Mouse (Mus musculus) heart, embryonic 15.5 days (tissue): ENCODE data around the gene Dync1li1. TPM values are rescaled to one million over a fixed set of nuclear protein-coding genes. Genes with fewer than 3 reads are reported as not detected.

ENCODE experiments used
- ATAC-seq: fragments of 200-750 bp; cut with Nextera tagmentation; replicated peaks from 2 replicates; pipeline ENCODE4 v1.8.0; 2017; ENCODE audit warnings: low read depth, moderate TSS enrichment; ENCODE audit not compliant: insufficient number of reproducible peaks, insufficient read depth, low FRiP score
- H3K27ac ChIP-seq: fragments of 300-500 bp; sonication (generic); 2 replicates; pipeline ENCODE4 v1.5.1; 2015; ENCODE audit warnings: mild to moderate bottlenecking, inconsistent platforms
- H3K27me3 ChIP-seq: fragments of 300-500 bp; sonication (generic); 2 replicates; pipeline ENCODE4 v1.6.1; 2015; ENCODE audit warnings: inconsistent platforms
- H3K36me3 ChIP-seq: fragments of 300-500 bp; sonication (generic); 2 replicates; pipeline ENCODE4 v1.6.1; 2015; ENCODE audit warnings: mild to moderate bottlenecking, inconsistent platforms
- H3K4me1 ChIP-seq: fragments of 300-500 bp; sonication (generic); replicated peaks from 2 replicates; pipeline ENCODE4 v1.6.1; 2015; ENCODE audit warnings: inconsistent platforms
- H3K4me2 ChIP-seq: fragments of 300-500 bp; sonication (generic); 2 replicates; pipeline ENCODE4 v1.6.1; 2015; ENCODE audit warnings: inconsistent platforms, mild to moderate bottlenecking, moderate library complexity
- H3K4me3 ChIP-seq: fragments of 300-500 bp; sonication (generic); 2 replicates; pipeline ENCODE4 v1.5.1; 2015; ENCODE audit warnings: mild to moderate bottlenecking, inconsistent platforms
- H3K9ac ChIP-seq: fragments of 300-500 bp; sonication (generic); 2 replicates; pipeline ENCODE4 v1.6.1; 2015; ENCODE audit warnings: mild to moderate bottlenecking, inconsistent platforms
- H3K9me3 ChIP-seq: fragments of 300-500 bp; sonication (generic); replicated peaks from 2 replicates; pipeline ENCODE4 v1.6.1; 2016; ENCODE audit warnings: inconsistent platforms
- WGBS: fragments of 180-500 bp; shearing (Covaris S2); methylation state at CpG from one replicate; pipeline ENCODE4 v1.1.7; 2015; ENCODE audit warnings: mixed read lengths; 5-methylcytosine and 5-hydroxymethylcytosine counted together
- polyA plus RNA-seq: library from polyadenylated mRNA; unstranded; fragments of >200 nt; fragmentation: Nextera tagmentation; extraction: Ambion mirVana; gene quantifications from 2 replicates; pipeline ENCODE4 v1.2.1, GENCODE M21; 2015

The Dync1li1 gene
- polyA plus RNA-seq, 1 experiment from 2014 or later: 72.3 TPM

DNA sequence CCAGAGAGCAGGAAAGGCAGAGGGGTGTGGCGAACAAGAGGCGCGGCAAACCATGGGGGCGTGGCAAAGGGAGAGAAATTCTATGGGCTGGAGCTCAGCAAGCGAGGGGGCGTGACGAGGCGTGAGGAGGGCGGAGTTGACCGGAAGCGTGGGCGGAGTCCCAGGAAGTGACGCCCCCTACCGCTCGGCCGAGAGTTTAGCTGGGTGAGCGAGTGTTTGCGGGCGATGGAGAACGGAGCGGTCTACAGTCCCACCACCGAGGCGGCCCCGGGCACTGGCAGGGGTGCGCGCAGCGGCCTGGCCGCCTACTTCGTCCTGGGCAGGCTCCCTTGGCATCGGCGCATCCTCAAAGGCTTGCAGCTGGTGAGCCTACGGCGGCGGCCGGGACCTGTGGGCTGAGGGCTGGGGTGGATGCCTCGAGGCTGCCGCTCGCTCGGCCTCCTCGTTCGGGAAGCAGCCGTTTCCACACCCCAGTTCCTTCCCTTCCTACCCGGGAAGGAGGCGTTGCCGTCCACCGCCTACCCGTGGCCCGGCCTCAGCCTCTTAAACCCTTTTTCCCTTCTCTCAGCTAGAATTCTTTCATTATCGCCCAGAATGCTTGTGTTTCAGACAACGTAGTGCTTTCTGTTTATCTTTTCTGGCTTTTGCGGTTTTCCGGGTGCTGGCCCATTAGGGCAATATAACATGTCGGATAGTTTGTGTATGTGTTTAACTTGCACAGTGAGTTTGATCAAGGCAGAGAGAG is 42.6 kb downstream of the Dync1li1 start, which contains the start of gene Cmtm6:
TSS of gene Cmtm6 (plus strand) at position 106 of the 745 bp plus-strand sequence.
- H3K9me3 ChIP-seq: no peaks in the 10 kb centered on the region
- peak within 1 kb of the TSS; percentile 95 for H3K27ac ChIP-seq
- H3K4me1 ChIP-seq: peaks cover 35% of the 10 kb centered on the region
- under 1% methylated on average over 53 of the region's 53 CpGs for WGBS
- peak; percentile 90 for ATAC-seq
- no peaks in the 10 kb centered on the region for H3K36me3 ChIP-seq
- H3K27me3 ChIP-seq: no peaks in the 10 kb centered on the region
- H3K9ac ChIP-seq: peak within 1 kb of the TSS; percentile 92
- peak within 1 kb of the TSS; percentile 91 for H3K4me3 ChIP-seq
- H3K4me2 ChIP-seq: peak within 1 kb of the TSS; percentile 64

DNA sequence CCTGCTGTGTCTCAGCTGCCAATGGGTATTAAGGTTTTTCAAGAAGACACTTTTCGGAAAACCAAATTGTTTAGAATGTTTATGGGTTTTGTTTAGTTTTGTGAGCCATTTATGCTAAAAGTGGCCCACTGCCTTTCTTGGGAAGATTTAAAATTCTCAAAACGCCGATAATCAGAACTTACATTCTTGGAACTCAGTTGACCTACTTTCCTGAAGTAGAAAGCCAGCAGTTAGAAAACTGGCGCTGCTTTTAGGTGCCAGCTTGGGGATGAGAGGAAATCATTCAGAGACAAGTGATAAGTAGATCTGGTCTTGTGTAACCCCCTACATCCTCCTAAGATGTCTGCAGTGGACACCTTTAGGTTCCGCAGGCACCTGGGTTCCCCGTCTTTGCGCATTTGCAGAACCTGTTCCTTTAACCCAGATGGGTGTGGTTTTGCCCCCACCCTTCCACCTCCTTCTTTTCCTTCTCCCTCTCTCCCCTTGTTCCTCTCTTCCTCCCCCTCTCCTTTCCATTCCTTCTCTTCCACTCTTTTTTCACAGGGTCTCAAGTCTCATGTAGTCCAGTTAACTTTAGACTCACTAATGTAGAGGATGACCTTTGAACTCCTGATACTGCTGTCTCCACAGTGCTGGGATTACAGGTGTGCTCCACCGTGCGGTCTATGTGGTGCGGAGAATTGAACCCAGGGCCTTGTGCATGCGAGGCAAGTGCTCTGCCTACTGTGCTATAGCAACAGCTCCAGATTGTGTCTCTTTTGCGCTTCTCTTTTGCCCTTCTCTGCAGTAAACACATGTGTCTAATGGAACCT is 43.5 kb downstream of the Dync1li1 start:
- Histone ChIP-seq H3K9ac (peak overlapping the region; percentile 92), H3K4me2 (peak overlapping the region; percentile 64), H3K36me3 (no peaks in the 10 kb centered on the region), H3K27me3 (no peaks in the 10 kb centered on the region), H3K4me3 (peak overlapping the region; percentile 91), H3K27ac (peak overlapping the region; percentile 95), H3K9me3 (no peaks in the 10 kb centered on the region), H3K4me1 (peaks cover 44% of the 10 kb centered on the region)
- no peak for ATAC-seq
- WGBS: 59% methylated on average over 12 of the region's 12 CpGs

DNA sequence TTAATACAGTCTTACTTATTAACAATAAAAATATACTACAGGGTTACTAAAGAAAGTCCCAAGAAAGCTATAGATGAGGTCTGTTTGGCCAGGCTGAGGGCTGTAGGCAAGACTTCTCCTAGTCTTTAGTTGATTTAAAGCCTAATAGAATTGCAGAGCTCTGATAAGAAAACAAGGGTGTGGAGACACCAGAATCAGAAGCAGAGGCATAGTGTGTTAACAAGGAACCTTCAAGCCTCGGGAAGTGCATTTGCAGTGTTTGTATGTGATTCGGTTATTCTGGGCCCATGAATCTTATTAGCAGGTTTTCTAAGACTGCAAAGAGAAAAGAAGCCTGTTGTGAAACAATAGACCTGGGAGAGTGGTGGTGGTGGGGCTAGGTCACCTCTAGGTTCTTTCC is 44.6 kb downstream of the Dync1li1 start:
- H3K27me3 ChIP-seq: no peaks in the 10 kb centered on the region
- H3K27ac ChIP-seq: peak overlapping the region; percentile 56
- H3K4me3 ChIP-seq: no peak overlapping the region
- no peak for ATAC-seq
- H3K9ac ChIP-seq: no peak overlapping the region
- H3K4me1 ChIP-seq: peaks cover 48% of the 10 kb centered on the region
- H3K4me2 ChIP-seq: peak overlapping the region; percentile 64; the same call in 1 of the 2 replicates
- H3K9me3 ChIP-seq: no peaks in the 10 kb centered on the region
- no peaks in the 10 kb centered on the region for H3K36me3 ChIP-seq
- 63% methylated on average over 2 of the region's 2 CpGs for WGBS

DNA sequence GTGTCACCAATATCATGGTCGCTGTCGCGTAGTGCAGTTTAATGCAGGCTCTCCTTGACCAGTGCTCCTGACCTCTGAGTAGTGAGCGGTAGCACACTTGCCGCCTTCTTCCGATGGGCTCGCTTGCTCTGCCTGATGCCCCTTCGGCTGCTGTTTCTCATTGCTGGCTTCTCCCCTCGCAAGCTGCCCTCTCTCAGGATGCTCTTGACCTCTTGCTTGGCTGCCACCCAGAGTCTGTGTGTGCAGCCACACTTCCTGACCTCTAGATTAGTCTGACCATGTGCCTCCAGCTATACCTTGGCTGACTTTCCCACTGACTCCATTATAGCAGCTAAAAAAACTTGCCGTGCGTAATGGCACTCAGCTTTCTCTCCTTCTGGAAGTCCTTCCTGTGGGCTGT is 47.9 kb downstream of the Dync1li1 start:
- peak overlapping the region; percentile 26; the same call in 1 of the 2 replicates for H3K9ac ChIP-seq
- no peak overlapping the region for H3K4me3 ChIP-seq
- H3K4me2 ChIP-seq: peak overlapping the region; percentile 49
- no peaks in the 10 kb centered on the region for H3K27me3 ChIP-seq
- H3K27ac ChIP-seq: peak overlapping the region; percentile 79
- ATAC-seq: peak; percentile 88
- peaks cover 48% of the 10 kb centered on the region for H3K4me1 ChIP-seq
- 23% methylated on average over 11 of the region's 11 CpGs for WGBS
- H3K9me3 ChIP-seq: no peaks in the 10 kb centered on the region
- H3K36me3 ChIP-seq: no peaks in the 10 kb centered on the region; the same call in 1 of the 2 replicates

DNA sequence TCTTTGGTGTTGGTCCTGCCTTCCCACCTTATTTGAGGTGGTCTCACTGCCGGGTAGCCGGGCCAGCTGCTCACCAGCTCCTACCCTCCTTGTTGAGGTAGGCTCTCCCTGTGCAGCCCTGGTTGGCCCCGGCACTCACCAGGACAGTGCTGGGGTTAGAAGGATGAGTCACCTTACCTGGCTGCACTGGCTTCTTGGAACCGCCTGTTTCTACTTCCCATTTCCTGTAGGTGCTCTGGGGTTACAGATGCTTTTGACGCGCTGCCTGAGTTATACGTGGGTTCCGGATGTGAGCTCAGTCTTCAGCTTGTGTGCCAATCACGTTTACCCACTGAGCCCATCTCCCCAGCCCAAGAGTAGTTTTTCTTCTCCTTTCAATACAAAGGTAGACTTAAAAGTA is 51.7 kb downstream of the Dync1li1 start:
- no peaks in the 10 kb centered on the region for H3K9me3 ChIP-seq
- peaks cover 5% of the 10 kb centered on the region for H3K36me3 ChIP-seq
- H3K4me2 ChIP-seq: no peak overlapping the region
- H3K4me3 ChIP-seq: no peak overlapping the region
- H3K4me1 ChIP-seq: peaks cover 23% of the 10 kb centered on the region
- ATAC-seq: no peak
- WGBS: 80% methylated on average over 9 of the region's 9 CpGs
- H3K27ac ChIP-seq: no peak overlapping the region
- H3K9ac ChIP-seq: no peak overlapping the region
- H3K27me3 ChIP-seq: no peaks in the 10 kb centered on the region

DNA sequence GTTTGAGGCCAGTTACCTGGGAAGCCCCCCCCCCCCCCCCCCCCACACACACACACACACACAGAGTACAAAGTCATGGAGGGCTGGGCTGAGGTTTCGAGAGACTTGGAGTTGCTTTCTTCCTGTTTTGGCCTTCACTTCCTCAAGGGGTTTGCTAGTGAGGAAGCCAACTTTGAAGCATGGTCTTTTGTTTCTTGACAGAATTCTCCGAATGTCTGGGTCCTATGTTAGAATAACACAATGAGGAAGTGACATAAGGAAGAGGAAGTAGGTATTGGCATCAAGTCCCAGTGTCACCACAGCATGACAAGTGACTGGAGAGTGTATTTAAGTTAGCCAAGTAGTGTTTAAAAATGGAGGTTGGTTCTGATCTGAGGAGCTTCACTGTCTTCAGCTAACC is 54.1 kb downstream of the Dync1li1 start:
- ATAC-seq: no peak
- WGBS: 75% methylated on average over 2 of the region's 2 CpGs

DNA sequence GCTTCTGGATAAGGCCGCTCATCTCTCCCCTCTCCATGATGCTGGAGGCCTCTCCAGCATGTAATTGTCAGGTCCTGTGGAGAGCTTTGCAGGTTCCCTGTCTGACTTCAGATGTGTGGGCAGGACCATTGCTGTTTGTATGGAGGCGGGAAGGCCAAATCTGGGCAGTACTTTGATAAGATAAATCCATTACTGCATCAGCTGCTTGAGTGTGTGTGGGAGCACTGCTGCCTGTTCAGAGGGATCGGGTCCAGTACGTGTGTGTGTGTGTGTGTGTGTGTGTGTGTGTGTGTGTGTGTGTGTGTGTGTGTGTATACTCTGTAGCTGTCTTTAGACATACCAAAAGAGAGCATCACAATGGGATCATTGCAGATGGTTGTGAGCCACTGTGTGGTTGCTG is 56.6 kb downstream of the Dync1li1 start:
- no peak for ATAC-seq
- peaks cover 33% of the 10 kb centered on the region for H3K36me3 ChIP-seq
- no peaks in the 10 kb centered on the region for H3K9me3 ChIP-seq
- no peaks in the 10 kb centered on the region for H3K27me3 ChIP-seq
- H3K4me3 ChIP-seq: no peak overlapping the region
- H3K4me1 ChIP-seq: peaks cover 12% of the 10 kb centered on the region
- H3K9ac ChIP-seq: no peak overlapping the region
- no peak overlapping the region for H3K27ac ChIP-seq
- H3K4me2 ChIP-seq: no peak overlapping the region
- WGBS: 38% methylated on average over 4 of the region's 4 CpGs

More for the DNA sequence above, 54.1 kb downstream of the Dync1li1 start:
- Histone ChIP-seq H3K4me2 (no peak overlapping the region), H3K27ac (peak overlapping the region; percentile 25; the same call in 1 of the 2 replicates), H3K4me3 (no peak overlapping the region), H3K9ac (no peak overlapping the region), H3K9me3 (no peaks in the 10 kb centered on the region), H3K4me1 (peaks cover 12% of the 10 kb centered on the region), H3K36me3 (peaks cover 16% of the 10 kb centered on the region), H3K27me3 (no peaks in the 10 kb centered on the region)

DNA sequence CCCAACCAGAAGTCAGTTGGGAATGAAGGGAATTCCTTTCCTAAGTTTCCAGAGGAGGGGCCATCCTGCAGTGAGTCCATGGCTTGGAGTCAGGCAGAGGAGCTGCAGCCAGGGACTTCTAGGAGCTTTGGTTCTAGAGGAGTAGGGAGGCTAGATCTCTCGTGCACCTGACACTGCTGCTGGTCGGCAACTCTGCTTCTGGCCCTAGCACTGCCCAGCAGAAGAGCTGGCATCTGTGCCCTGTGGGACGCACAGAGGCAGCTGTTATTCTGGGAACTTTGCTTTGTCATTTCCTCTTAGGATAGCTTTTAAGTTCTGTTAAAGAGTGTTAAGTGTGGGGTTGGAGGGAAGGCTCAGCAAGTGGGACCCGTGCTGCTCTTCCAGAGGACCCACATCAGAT is 57.1 kb downstream of the Dync1li1 start:
- Histone ChIP-seq H3K36me3 (peaks cover 36% of the 10 kb centered on the region), H3K4me1 (peaks cover 12% of the 10 kb centered on the region), H3K9me3 (no peaks in the 10 kb centered on the region), H3K4me2 (no peak overlapping the region), H3K4me3 (no peak overlapping the region), H3K27me3 (no peaks in the 10 kb centered on the region), H3K27ac (no peak overlapping the region), H3K9ac (no peak overlapping the region; the same call in 1 of the 2 replicates)
- ATAC-seq: no peak
- 52% methylated on average over 4 of the region's 4 CpGs for WGBS

DNA sequence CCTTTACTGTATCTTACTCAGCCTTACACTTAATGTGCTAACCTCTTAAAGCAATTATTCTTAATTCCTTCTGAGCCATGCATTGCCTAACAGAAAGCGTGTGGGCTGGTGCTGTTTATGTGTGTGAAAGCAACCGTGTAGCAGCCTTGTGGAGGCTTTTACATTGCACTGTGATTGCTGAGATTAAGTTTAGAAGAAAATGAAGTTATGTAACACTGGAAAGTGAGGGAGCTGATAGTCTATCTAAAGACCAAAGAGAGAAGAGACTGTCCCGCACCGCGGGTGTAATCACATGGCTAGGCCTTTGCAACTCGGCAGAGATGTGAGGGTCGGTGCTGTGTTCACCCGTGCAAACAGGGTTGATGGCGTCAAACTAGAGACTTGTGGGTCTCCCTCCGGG is 58.4 kb downstream of the Dync1li1 start:
- H3K9me3 ChIP-seq: no peaks in the 10 kb centered on the region
- 78% methylated on average over 10 of the region's 10 CpGs for WGBS
- peaks cover 12% of the 10 kb centered on the region for H3K4me1 ChIP-seq
- no peak overlapping the region for H3K27ac ChIP-seq
- no peak overlapping the region for H3K4me2 ChIP-seq
- H3K36me3 ChIP-seq: peaks cover 36% of the 10 kb centered on the region
- no peak overlapping the region for H3K9ac ChIP-seq
- H3K27me3 ChIP-seq: no peaks in the 10 kb centered on the region
- ATAC-seq: no peak
- H3K4me3 ChIP-seq: no peak overlapping the region

DNA sequence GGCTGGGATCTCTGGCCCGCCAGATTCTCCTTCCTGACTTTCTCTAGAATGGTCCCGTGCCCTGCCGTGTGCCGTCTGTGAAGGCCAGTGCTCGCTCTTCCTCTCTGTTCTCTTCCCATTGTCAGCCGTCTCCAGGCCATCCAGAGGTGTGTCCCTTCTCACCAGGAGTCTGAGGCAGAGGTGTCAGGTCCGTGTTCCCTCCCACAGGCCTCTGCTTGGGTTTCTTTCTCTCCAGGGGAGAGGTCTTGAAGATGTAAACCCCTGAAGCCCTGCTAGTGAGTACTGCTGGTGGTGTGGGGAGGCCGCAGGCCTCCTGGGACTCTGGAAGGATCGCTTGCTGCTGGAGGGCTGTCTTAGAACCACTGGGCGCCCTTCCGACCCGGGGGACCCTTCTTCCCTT is 58.9 kb downstream of the Dync1li1 start:
- Histone ChIP-seq H3K27me3 (no peaks in the 10 kb centered on the region), H3K4me1 (peaks cover 12% of the 10 kb centered on the region), H3K27ac (no peak overlapping the region), H3K9ac (no peak overlapping the region), H3K36me3 (peaks cover 32% of the 10 kb centered on the region), H3K4me2 (no peak overlapping the region), H3K4me3 (no peak overlapping the region), H3K9me3 (no peaks in the 10 kb centered on the region)
- ATAC-seq: no peak
- WGBS: 79% methylated on average over 12 of the region's 12 CpGs

DNA sequence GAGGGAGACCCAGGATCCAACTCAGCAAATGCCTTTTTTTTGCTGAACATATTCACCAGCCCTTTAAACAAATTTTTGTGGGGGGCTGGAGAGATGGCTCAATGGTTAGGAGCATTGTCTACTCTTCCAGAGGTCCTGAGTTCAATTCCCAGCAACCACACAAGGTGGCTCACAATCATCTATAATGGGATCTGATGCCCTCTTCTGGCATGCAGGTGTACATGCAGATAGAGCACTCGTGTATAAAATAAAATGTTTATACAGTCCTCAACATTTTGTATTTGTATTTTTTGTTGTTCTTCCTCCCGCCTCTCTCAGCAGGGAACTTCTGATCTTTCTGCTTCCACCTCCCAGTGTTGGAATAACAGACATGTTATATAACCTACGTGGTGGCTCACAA is 63.0 kb downstream of the Dync1li1 start:
- Histone ChIP-seq H3K4me2 (no peak overlapping the region), H3K36me3 (peaks cover 34% of the 10 kb centered on the region), H3K27me3 (no peaks in the 10 kb centered on the region), H3K27ac (no peak overlapping the region), H3K9me3 (no peaks in the 10 kb centered on the region), H3K4me1 (peaks cover 7% of the 10 kb centered on the region), H3K4me3 (no peak overlapping the region), H3K9ac (no peak overlapping the region)
- WGBS: 79% methylated on average over 3 of the region's 3 CpGs
- no peak for ATAC-seq
